Mouse (Mus musculus): Measurements from ENCODE around the gene Irf2bp2.

Gene Irf2bp2

GRCm38 (mm10) chr8:126586101-126586500, 7.7 kb downstream of the Irf2bp2 start:
- DNase-seq, result no peak

- DNase-seq, result no peak
Observed at GRCm38 (mm10) chr8:126585561-126586031, 8.2 kb downstream of the Irf2bp2 start.

- no peak for DNase-seq
Observed at GRCm38 (mm10) chr8:126584844-126585231, 8.9 kb downstream of the Irf2bp2 start.

- DNase-seq, result peak; percentile 78
Observed at GRCm38 (mm10) chr8:126583971-126584843, 9.6 kb downstream of the Irf2bp2 start.

- peak; percentile 80 for DNase-seq
Observed at GRCm38 (mm10) chr8:126583534-126583933, 10.3 kb downstream of the Irf2bp2 start.

GRCm38 (mm10) chr8:126583018-126583417, 10.8 kb downstream of the Irf2bp2 start:
- no peak for DNase-seq

GRCm38 (mm10) chr8:126582509-126582908, 11.3 kb downstream of the Irf2bp2 start:
- DNase-seq, result no peak

- DNase-seq, result no peak
Observed at GRCm38 (mm10) chr8:126581662-126582061, 12.1 kb downstream of the Irf2bp2 start.

- DNase-seq, result no peak
Observed at GRCm38 (mm10) chr8:126580826-126581225, 13.0 kb downstream of the Irf2bp2 start.

- no peak for DNase-seq
Observed at GRCm38 (mm10) chr8:126580086-126580485, 13.7 kb downstream of the Irf2bp2 start.

- DNase-seq, result no peak
Observed at GRCm38 (mm10) chr8:126578641-126579040, 15.1 kb downstream of the Irf2bp2 start.

GRCm38 (mm10) chr8:126576919-126577318, 16.9 kb downstream of the Irf2bp2 start:
- no peak for DNase-seq

- DNase-seq, result no peak
Observed at GRCm38 (mm10) chr8:126576086-126576485, 17.7 kb downstream of the Irf2bp2 start.

- DNase-seq, result no peak
Observed at GRCm38 (mm10) chr8:126574882-126575637, 18.7 kb downstream of the Irf2bp2 start.

GRCm38 (mm10) chr8:126573878-126574277, 19.9 kb downstream of the Irf2bp2 start:
- DNase-seq, result peak; percentile 87

GRCm38 (mm10) chr8:126573079-126573694, 20.6 kb downstream of the Irf2bp2 start:
- DNase-seq, result no peak

- DNase-seq, result no peak
Observed at GRCm38 (mm10) chr8:126571065-126571660, 22.6 kb downstream of the Irf2bp2 start.

GRCm38 (mm10) chr8:126570521-126571040, 23.2 kb downstream of the Irf2bp2 start:
- no peak for DNase-seq

- no peak for DNase-seq
Observed at GRCm38 (mm10) chr8:126570046-126570445, 23.7 kb downstream of the Irf2bp2 start.

- no peak for DNase-seq
Observed at GRCm38 (mm10) chr8:126569638-126570037, 24.1 kb downstream of the Irf2bp2 start.

GRCm38 (mm10) chr8:126567674-126568073, 26.1 kb downstream of the Irf2bp2 start:
- DNase-seq, result no peak

- DNase-seq, result peak; percentile 67
Observed at GRCm38 (mm10) chr8:126566446-126567062, 27.2 kb downstream of the Irf2bp2 start.
